Mouse (Mus musculus) stomach, embryonic 14.5 days (tissue): ENCODE results near the gene Was. TPM values are rescaled to one million over a fixed set of nuclear protein-coding genes. Genes with fewer than 3 reads are reported as not detected.
"Not testable (repeated sequence)": the region's sequence is repeated elsewhere in the genome, so short reads cannot be mapped to it uniquely, and the experiment has no call there.

Experiments
- ATAC-seq: fragments of 200-750 bp; cut with Nextera tagmentation; 2 replicates; pipeline ENCODE4 v1.8.0; 2017; ENCODE audit warnings: low read depth, moderate TSS enrichment; ENCODE audit not compliant: insufficient number of reproducible peaks, insufficient read depth, low FRiP score
- H3K27ac ChIP-seq: fragments of 300-500 bp; sonication (generic); 2 replicates; pipeline ENCODE4 v1.5.1; 2014; ENCODE audit warnings: mild to moderate bottlenecking, low read length, moderate library complexity, mixed read lengths
- H3K27me3 ChIP-seq: fragments of 300-500 bp; sonication (generic); 2 replicates; pipeline ENCODE4 v1.6.1; 2014; ENCODE audit warnings: low read length, control low read depth, mixed read lengths; ENCODE audit not compliant: control insufficient read depth, insufficient read depth
- H3K36me3 ChIP-seq: fragments of 300-500 bp; sonication (generic); 2 replicates; pipeline ENCODE4 v1.6.1; 2014; ENCODE audit warnings: mild to moderate bottlenecking, control low read depth, low read length, moderate library complexity, mixed read lengths; ENCODE audit not compliant: control insufficient read depth, insufficient read depth
- H3K4me1 ChIP-seq: fragments of 300-500 bp; sonication (generic); 2 replicates; pipeline ENCODE4 v1.6.1; 2014; ENCODE audit warnings: low read length, control low read depth, mixed read lengths; ENCODE audit not compliant: control insufficient read depth, insufficient read depth
- H3K4me2 ChIP-seq: fragments of 300-500 bp; sonication (generic); replicated peaks from 2 replicates; pipeline ENCODE4 v1.6.1; 2014; ENCODE audit warnings: low read depth, low read length, control low read depth
- H3K4me3 ChIP-seq: fragments of 300-500 bp; sonication (generic); 2 replicates; pipeline ENCODE4 v1.5.1; 2014; ENCODE audit warnings: low read depth, low read length, control low read depth
- H3K9ac ChIP-seq: fragments of 300-500 bp; sonication (generic); replicated peaks from 2 replicates; pipeline ENCODE4 v1.6.1; 2014; ENCODE audit warnings: low read depth, mild to moderate bottlenecking, control low read depth, low read length, moderate library complexity, mixed read lengths
- H3K9me3 ChIP-seq: fragments of 300-500 bp; sonication (generic); 2 replicates; pipeline ENCODE4 v1.6.1; 2016; ENCODE audit warnings: low read depth, low read length, control low read depth; ENCODE audit not compliant: control insufficient read depth
- WGBS: fragments of 180-500 bp; shearing (Covaris S2); extraction: QIAGEN DNeasy Blood & Tissue Kit; methylation state at CpG from one replicate; pipeline ENCODE4 v1.1.7; 2014; 5-methylcytosine and 5-hydroxymethylcytosine counted together
- polyA plus RNA-seq: library from polyadenylated mRNA; unstranded; fragments of >200 nt; fragmentation: Nextera tagmentation; extraction: Ambion mirVana; gene quantifications from 2 replicates; pipeline ENCODE4 v1.2.1, GENCODE M21; 2014

Was gene
- polyA plus RNA-seq, 1 experiment from 2014 or later, result 0.30 TPM

- Histone ChIP-seq H3K27ac (no peak overlapping the region), H3K36me3 (no peaks in the 10 kb centered on the region), H3K9me3 (no peaks in the 10 kb centered on the region), H3K4me2 (no peak overlapping the region), H3K4me3 (no peak overlapping the region), H3K9ac (no peak overlapping the region), H3K4me1 (no peaks in the 10 kb centered on the region), H3K27me3 (no peaks in the 10 kb centered on the region)
- 74% methylated on average over 4 of the region's 4 CpGs for WGBS
- ATAC-seq, result no peak
Measured at GRCm38 (mm10) chrX:8115275-8115674, 25.0 kb upstream of the Was start.

GRCm38 (mm10) chrX:8105019-8105418, 14.7 kb upstream of the Was start:
- no peaks in the 10 kb centered on the region for H3K36me3 ChIP-seq
- no peaks in the 10 kb centered on the region for H3K27me3 ChIP-seq
- 0 out of 2 replicates have a peak, but pooled peaks cover 3% of the 10 kb centered on the region for H3K4me1 ChIP-seq
- 89% methylated on average over 3 of the region's 3 CpGs for WGBS
- H3K9ac ChIP-seq, result no peak overlapping the region
- H3K27ac ChIP-seq, result no peak overlapping the region
- H3K4me3 ChIP-seq, result no peak overlapping the region
- ATAC-seq, result no peak
- no peaks in the 10 kb centered on the region for H3K9me3 ChIP-seq
- no peak overlapping the region for H3K4me2 ChIP-seq

- no peaks in the 10 kb centered on the region for H3K27me3 ChIP-seq
- 0 out of 2 replicates have a peak, but pooled peaks cover 3% of the 10 kb centered on the region for H3K4me1 ChIP-seq
- no peak overlapping the region for H3K4me3 ChIP-seq
- no peak overlapping the region for H3K9ac ChIP-seq
- no peaks in the 10 kb centered on the region for H3K36me3 ChIP-seq
- H3K4me2 ChIP-seq, result no peak overlapping the region
- ATAC-seq, result no peak
- no peaks in the 10 kb centered on the region for H3K9me3 ChIP-seq
- WGBS, result 62% methylated on average over 7 of the region's 7 CpGs
- H3K27ac ChIP-seq, result no peak overlapping the region
Measured at GRCm38 (mm10) chrX:8102213-8102668, 11.9 kb upstream of the Was start.

GRCm38 (mm10) chrX:8101017-8101416, 10.7 kb upstream of the Was start:
- no peak for ATAC-seq
- H3K36me3 ChIP-seq, result no peaks in the 10 kb centered on the region
- 11% methylated on average over 3 of the region's 3 CpGs for WGBS
- no peak overlapping the region for H3K9ac ChIP-seq
- no peak overlapping the region for H3K4me2 ChIP-seq
- H3K4me1 ChIP-seq, result 0 out of 2 replicates have a peak, but pooled peaks cover 3% of the 10 kb centered on the region
- H3K27me3 ChIP-seq, result no peaks in the 10 kb centered on the region
- no peaks in the 10 kb centered on the region for H3K9me3 ChIP-seq
- H3K27ac ChIP-seq, result no peak overlapping the region
- H3K4me3 ChIP-seq, result no peak overlapping the region

GRCm38 (mm10) chrX:8099435-8099834, 9.1 kb upstream of the Was start:
- WGBS, result 62% methylated on average over 4 of the region's 4 CpGs
- Histone ChIP-seq H3K9ac (no peak overlapping the region), H3K27ac (no peak overlapping the region), H3K4me2 (no peak overlapping the region), H3K4me3 (no peak overlapping the region), H3K36me3 (no peaks in the 10 kb centered on the region), H3K4me1 (0 out of 2 replicates have a peak, but pooled peaks cover 3% of the 10 kb centered on the region), H3K9me3 (no peaks in the 10 kb centered on the region), H3K27me3 (no peaks in the 10 kb centered on the region)
- ATAC-seq, result no peak

GRCm38 (mm10) chrX:8096787-8097242, 6.5 kb upstream of the Was start:
- no peaks in the 10 kb centered on the region for H3K36me3 ChIP-seq
- peak overlapping the region; percentile 15 for H3K4me3 ChIP-seq
- H3K9ac ChIP-seq, result no peak overlapping the region
- ATAC-seq, result peak; percentile 97
- 18% methylated on average over 15 of the region's 19 CpGs for WGBS
- 0 out of 2 replicates have a peak, but pooled peaks cover 3% of the 10 kb centered on the region for H3K4me1 ChIP-seq
- peak overlapping the region; percentile 33 for H3K4me2 ChIP-seq
- no peaks in the 10 kb centered on the region for H3K9me3 ChIP-seq
- H3K27ac ChIP-seq, result no peak overlapping the region
- H3K27me3 ChIP-seq, result no peaks in the 10 kb centered on the region

- WGBS, result 18% methylated on average over 10 of the region's 48 CpGs
- H3K9me3 ChIP-seq, H3K27ac ChIP-seq, H3K4me1 ChIP-seq, H3K36me3 ChIP-seq, H3K27me3 ChIP-seq, H3K9ac ChIP-seq: not testable (repeated sequence)
- Histone ChIP-seq H3K4me3 (peak overlapping the region; percentile 18; the same call in 1 of the 2 replicates), H3K4me2 (peak overlapping the region; percentile 30)
- peak; percentile 91 for ATAC-seq
Measured at GRCm38 (mm10) chrX:8096068-8096786, 5.9 kb upstream of the Was start.

GRCm38 (mm10) chrX:8095546-8095945, 5.2 kb upstream of the Was start:
- 0 out of 2 replicates have a peak, but pooled peaks cover 1% of the 10 kb centered on the region for H3K4me1 ChIP-seq
- no peak overlapping the region; the same call in 1 of the 2 replicates for H3K9ac ChIP-seq
- no peak overlapping the region for H3K27ac ChIP-seq
- H3K4me2 ChIP-seq, result peak overlapping the region; percentile 30
- no peaks in the 10 kb centered on the region for H3K27me3 ChIP-seq
- H3K36me3 ChIP-seq, result no peaks in the 10 kb centered on the region
- WGBS, result 81% methylated on average over 10 of the region's 10 CpGs
- no peaks in the 10 kb centered on the region for H3K9me3 ChIP-seq
- peak overlapping the region; percentile 18; the same call in 1 of the 2 replicates for H3K4me3 ChIP-seq
- no peak for ATAC-seq
